Mouse (Mus musculus) liver, adult 2 months (tissue): ENCODE data around the gene Ankfn1. TPM values are rescaled to one million over a fixed set of nuclear protein-coding genes. Genes with fewer than 3 reads are reported as not detected.

Source experiments
- DNase-seq: peaks from one replicate; pipeline ENCODE4 v3.0.0-alpha.2; 2011; ENCODE audit warnings: low read depth, low spot score; ENCODE audit errors: extremely low read depth
- H3K27ac ChIP-seq: fragments of 200-500 bp; replicated peaks from 2 replicates; pipeline ENCODE4 v1.5.1; 2012; ENCODE audit warnings: low read depth, mild to moderate bottlenecking, control low read depth, inconsistent platforms, low read length; ENCODE audit not compliant: insufficient read depth
- H3K27me3 ChIP-seq: fragments of 200-500 bp; 2 replicates; pipeline ENCODE4 v1.6.1; 2012; ENCODE audit warnings: mild to moderate bottlenecking, moderate library complexity, low read length, inconsistent platforms; ENCODE audit not compliant: control insufficient read depth, insufficient read depth
- H3K36me3 ChIP-seq: fragments of 200-500 bp; 2 replicates; pipeline ENCODE4 v1.6.1; 2012; ENCODE audit warnings: low read length, inconsistent platforms; ENCODE audit not compliant: control insufficient read depth, insufficient read depth
- H3K4me1 ChIP-seq: fragments of 200-500 bp; 2 replicates; pipeline ENCODE4 v1.6.1; 2011; ENCODE audit warnings: low read length; ENCODE audit not compliant: control insufficient read depth, insufficient read depth
- H3K4me3 ChIP-seq: fragments of 200-500 bp; 2 replicates; pipeline ENCODE4 v1.5.1; 2011; ENCODE audit warnings: low read depth, mild to moderate bottlenecking, control low read depth, low read length, moderate library complexity; ENCODE audit not compliant: insufficient read depth
- H3K79me2 ChIP-seq: fragments of 200-500 bp; 2 replicates; pipeline ENCODE4 v1.6.1; 2012; ENCODE audit warnings: inconsistent platforms, mild to moderate bottlenecking, low read length, moderate library complexity; ENCODE audit not compliant: control insufficient read depth, insufficient read depth
- H3K9ac ChIP-seq: fragments of 200-500 bp; 2 replicates; pipeline ENCODE4 v1.6.1; 2012; ENCODE audit warnings: low read depth, mild to moderate bottlenecking, control low read depth, inconsistent platforms, low read length
- CTCF ChIP-seq: fragments of 200-500 bp; IDR thresholded peaks from 2 replicates; pipeline ENCODE4 v1.5.1; 2011; ENCODE audit warnings: low read depth, low read length, control low read depth
- POLR2A ChIP-seq: fragments of 200-500 bp; IDR thresholded peaks from 2 replicates; pipeline ENCODE4 v1.6.1; 2011; ENCODE audit warnings: low read length, control low read depth; ENCODE audit not compliant: insufficient read depth; ENCODE audit errors: extremely low read depth
- WGBS: fragments of 180-500 bp; shearing (Covaris S2); methylation state at CpG from one replicate; pipeline ENCODE4 v1.1.7; 2018; 5-methylcytosine and 5-hydroxymethylcytosine counted together
- polyA plus RNA-seq: library from polyadenylated mRNA; depleted of rRNA; stranded (reverse); fragments of >200 nt; gene quantifications from 2 replicates; pipeline ENCODE4 v1.2.3, GENCODE M21; 2012
- total RNA-seq: library from RNA; depleted of rRNA; stranded (reverse); fragments of >200 nt; gene quantifications from 2 replicates; pipeline ENCODE4 v1.2.3, GENCODE M21; 2014

The Ankfn1 gene
- total and polyA plus RNA-seq, 2 experiments = not detected

GRCm38 (mm10) chr11:89672510-89673085, 104.9 kb downstream of the Ankfn1 start:
- no peak overlapping the region for H3K27ac ChIP-seq
- TF ChIP-seq CTCF = no peak
- TF ChIP-seq POLR2A = no peak
- 63% methylated on average over 3 of the region's 3 CpGs for WGBS

GRCm38 (mm10) chr11:89665170-89665880, 112.1 kb downstream of the Ankfn1 start:
- 85% methylated on average over 14 of the region's 14 CpGs for WGBS
- Histone ChIP-seq H3K27me3 (no peaks in the 10 kb centered on the region), H3K4me1 (no peaks in the 10 kb centered on the region), H3K79me2 (no peaks in the 10 kb centered on the region), H3K27ac (no peak overlapping the region), H3K9ac (no peak overlapping the region), H3K4me3 (no peak overlapping the region), H3K36me3 (no peaks in the 10 kb centered on the region)
- TF ChIP-seq CTCF (no peak), POLR2A (no peak)
- DNase-seq = no peak

More at GRCm38 (mm10) chr11:89672510-89673085, 104.9 kb downstream of the Ankfn1 start:
- Histone ChIP-seq H3K4me3 (no peak overlapping the region), H3K4me1 (no peaks in the 10 kb centered on the region), H3K36me3 (no peaks in the 10 kb centered on the region), H3K9ac (no peak overlapping the region), H3K79me2 (no peaks in the 10 kb centered on the region), H3K27me3 (no peaks in the 10 kb centered on the region)
- no peak for DNase-seq

- Histone ChIP-seq H3K4me1 (no peaks in the 10 kb centered on the region), H3K4me3 (no peak overlapping the region), H3K27me3 (no peaks in the 10 kb centered on the region), H3K27ac (no peak overlapping the region), H3K79me2 (no peaks in the 10 kb centered on the region), H3K36me3 (no peaks in the 10 kb centered on the region), H3K9ac (no peak overlapping the region)
- TF ChIP-seq CTCF (no peak), POLR2A (no peak)
- no peak for DNase-seq
- 75% methylated on average over 3 of the region's 3 CpGs for WGBS
These were observed 118.4 kb downstream of the Ankfn1 start for GRCm38 (mm10) chr11:89659048-89659447.

- Histone ChIP-seq H3K4me3 (no peak overlapping the region), H3K79me2 (no peaks in the 10 kb centered on the region), H3K4me1 (no peaks in the 10 kb centered on the region), H3K9ac (no peak overlapping the region), H3K36me3 (no peaks in the 10 kb centered on the region), H3K27ac (no peak overlapping the region), H3K27me3 (no peaks in the 10 kb centered on the region)
- no peak for TF ChIP-seq CTCF
- no peak for TF ChIP-seq POLR2A
- no peak for DNase-seq
These were observed 120.9 kb downstream of the Ankfn1 start for GRCm38 (mm10) chr11:89656556-89656955.

GRCm38 (mm10) chr11:89635740-89636139, 141.7 kb downstream of the Ankfn1 start:
- no peaks in the 10 kb centered on the region; the same call in 1 of the 2 replicates for H3K27me3 ChIP-seq
- H3K9ac ChIP-seq = no peak overlapping the region
- 82% methylated on average over 1 of the region's 1 CpGs for WGBS
- TF ChIP-seq POLR2A = no peak
- no peak for TF ChIP-seq CTCF
- no peaks in the 10 kb centered on the region for H3K36me3 ChIP-seq
- no peaks in the 10 kb centered on the region for H3K4me1 ChIP-seq
- DNase-seq = no peak
- H3K4me3 ChIP-seq = no peak overlapping the region
- H3K79me2 ChIP-seq = no peaks in the 10 kb centered on the region
- H3K27ac ChIP-seq = no peak overlapping the region

GRCm38 (mm10) chr11:89631315-89631714, 146.1 kb downstream of the Ankfn1 start:
- Histone ChIP-seq H3K9ac (no peak overlapping the region), H3K36me3 (no peaks in the 10 kb centered on the region), H3K4me3 (no peak overlapping the region), H3K27ac (no peak overlapping the region), H3K27me3 (no peaks in the 10 kb centered on the region), H3K4me1 (no peaks in the 10 kb centered on the region), H3K79me2 (no peaks in the 10 kb centered on the region)
- WGBS = 59% methylated on average over 2 of the region's 2 CpGs
- no peak for DNase-seq
- TF ChIP-seq POLR2A (no peak), CTCF (no peak)
